Mouse (Mus musculus): Measurements from ENCODE around the gene Eppin. TPM values are rescaled to one million over a fixed set of nuclear protein-coding genes. Genes with fewer than 3 reads are reported as not detected.

Eppin gene
- polyA plus RNA-seq, 1 experiment from 2014 or later: not detected

Other genes starting within 250 kb of the Eppin start
- gene Slpi, start 204.5 kb downstream of the Eppin start, polyA plus RNA-seq (2014; fragmentation: Nextera tagmentation; extraction: Ambion mirVana): 0.43 and 0.46 TPM in 2 replicates
- gene Rbpjl, start 190.5 kb downstream of the Eppin start, polyA plus RNA-seq (2014; fragmentation: Nextera tagmentation; extraction: Ambion mirVana): not detected in 2 replicates
- 0.71 and 0.91 TPM in 2 replicates for gene Matn4, start 188.4 kb downstream of the Eppin start, polyA plus RNA-seq (2014; fragmentation: Nextera tagmentation; extraction: Ambion mirVana)
- gene Sdc4, start 149.7 kb downstream of the Eppin start, polyA plus RNA-seq (2014; fragmentation: Nextera tagmentation; extraction: Ambion mirVana): 9.8 and 11.6 TPM in 2 replicates
- gene Sys1, start 136.6 kb downstream of the Eppin start, polyA plus RNA-seq (2014; fragmentation: Nextera tagmentation; extraction: Ambion mirVana): 71.3 and 72.2 TPM in 2 replicates
- 4.8 and 5.4 TPM in 2 replicates for gene Gm20458, start 132.6 kb downstream of the Eppin start, polyA plus RNA-seq (2014; fragmentation: Nextera tagmentation; extraction: Ambion mirVana)
- gene Trp53tg5, start 119.9 kb downstream of the Eppin start, polyA plus RNA-seq (2014; fragmentation: Nextera tagmentation; extraction: Ambion mirVana): not detected in 2 replicates
- 2.4 and 3.8 TPM in 2 replicates for gene Dbndd2, start 107.5 kb downstream of the Eppin start, polyA plus RNA-seq (2014; fragmentation: Nextera tagmentation; extraction: Ambion mirVana)
- 47.9 and 56.8 TPM in 2 replicates for gene Pigt, start 96.1 kb downstream of the Eppin start, polyA plus RNA-seq (2014; fragmentation: Nextera tagmentation; extraction: Ambion mirVana)
- 22.9 TPM in 2 replicates for gene Wfdc2, start 31.2 kb downstream of the Eppin start, polyA plus RNA-seq (2014; fragmentation: Nextera tagmentation; extraction: Ambion mirVana)
- not detected in 2 replicates for gene Spint3, start 20.1 kb downstream of the Eppin start, polyA plus RNA-seq (2014; fragmentation: Nextera tagmentation; extraction: Ambion mirVana)
- gene Wfdc6a, start 8.1 kb downstream of the Eppin start, polyA plus RNA-seq (2014; fragmentation: Nextera tagmentation; extraction: Ambion mirVana): not detected in 2 replicates
- gene Wfdc6b, start 19.9 kb upstream of the Eppin start, polyA plus RNA-seq (2014; fragmentation: Nextera tagmentation; extraction: Ambion mirVana): not detected in 2 replicates
- not detected in 2 replicates for gene Wfdc8, start 20.0 kb upstream of the Eppin start, polyA plus RNA-seq (2014; fragmentation: Nextera tagmentation; extraction: Ambion mirVana)
- gene Wfdc16, start 45.2 kb upstream of the Eppin start, polyA plus RNA-seq (2014; fragmentation: Nextera tagmentation; extraction: Ambion mirVana): not detected in 2 replicates
- gene Wfdc10, start 62.5 kb upstream of the Eppin start, polyA plus RNA-seq (2014; fragmentation: Nextera tagmentation; extraction: Ambion mirVana): not detected in 2 replicates
- not detected in 2 replicates for gene Wfdc9, start 63.0 kb upstream of the Eppin start, polyA plus RNA-seq (2014; fragmentation: Nextera tagmentation; extraction: Ambion mirVana)
- not detected in 2 replicates for gene Wfdc11, start 80.5 kb upstream of the Eppin start, polyA plus RNA-seq (2014; fragmentation: Nextera tagmentation; extraction: Ambion mirVana)
- 0.24 TPM in 1 of 2 replicates, not detected in the other for gene Wfdc13, start 91.5 kb upstream of the Eppin start, polyA plus RNA-seq (2014; fragmentation: Nextera tagmentation; extraction: Ambion mirVana)
- gene Spint4, start 104.9 kb upstream of the Eppin start, polyA plus RNA-seq (2014; fragmentation: Nextera tagmentation; extraction: Ambion mirVana): not detected in 2 replicates
- gene Spint5, start 121.7 kb upstream of the Eppin start, polyA plus RNA-seq (2014; fragmentation: Nextera tagmentation; extraction: Ambion mirVana): not detected in 2 replicates
- 0.53 and 1.0 TPM in 2 replicates for gene Wfdc3, start 152.3 kb upstream of the Eppin start, polyA plus RNA-seq (2014; fragmentation: Nextera tagmentation; extraction: Ambion mirVana)
- gene Dnttip1, start 152.4 kb upstream of the Eppin start, polyA plus RNA-seq (2014; fragmentation: Nextera tagmentation; extraction: Ambion mirVana): 79.4 and 81.5 TPM in 2 replicates
- 498 and 520 TPM in 2 replicates for gene Ube2c, start 176.3 kb upstream of the Eppin start, polyA plus RNA-seq (2014; fragmentation: Nextera tagmentation; extraction: Ambion mirVana)
- gene Tnnc2, start 186.4 kb upstream of the Eppin start, polyA plus RNA-seq (2014; fragmentation: Nextera tagmentation; extraction: Ambion mirVana): 4.8 and 7.1 TPM in 2 replicates
- 8.6 and 11.6 TPM in 2 replicates for gene Snx21, start 192.2 kb upstream of the Eppin start, polyA plus RNA-seq (2014; fragmentation: Nextera tagmentation; extraction: Ambion mirVana)
- 11.9 and 12.8 TPM in 2 replicates for gene Acot8, start 211.3 kb upstream of the Eppin start, polyA plus RNA-seq (2014; fragmentation: Nextera tagmentation; extraction: Ambion mirVana)
- 13.3 and 13.7 TPM in 2 replicates for gene Zswim3, start 211.5 kb upstream of the Eppin start, polyA plus RNA-seq (2014; fragmentation: Nextera tagmentation; extraction: Ambion mirVana)
- 22.9 and 23.0 TPM in 2 replicates for gene Zswim1, start 229.1 kb upstream of the Eppin start, polyA plus RNA-seq (2014; fragmentation: Nextera tagmentation; extraction: Ambion mirVana)
- gene Spata25, start 234.9 kb upstream of the Eppin start, polyA plus RNA-seq (2014; fragmentation: Nextera tagmentation; extraction: Ambion mirVana): not detected in 2 replicates
- gene Ctsa, start 239.3 kb upstream of the Eppin start, polyA plus RNA-seq (2014; fragmentation: Nextera tagmentation; extraction: Ambion mirVana): 85.7 and 92.0 TPM in 2 replicates
- gene Neurl2, start 239.9 kb upstream of the Eppin start, polyA plus RNA-seq (2014; fragmentation: Nextera tagmentation; extraction: Ambion mirVana): 3.0 and 4.4 TPM in 2 replicates

Measured in hindbrain, embryonic 11.5 days (tissue).